Mouse (Mus musculus) heart, postnatal 0 days (tissue): ENCODE data around the gene Tomm20.

Experiments used
- CTCF ChIP-seq: IDR thresholded peaks from 2 replicates; pipeline ENCODE4 v1.5.1; 2016; ENCODE audit warnings: antibody characterized with exemption, control low read depth, low read depth
- EP300 ChIP-seq: IDR thresholded peaks from 2 replicates; pipeline ENCODE4 v1.6.1; 2016; ENCODE audit warnings: antibody characterized with exemption, low read depth

DNA sequence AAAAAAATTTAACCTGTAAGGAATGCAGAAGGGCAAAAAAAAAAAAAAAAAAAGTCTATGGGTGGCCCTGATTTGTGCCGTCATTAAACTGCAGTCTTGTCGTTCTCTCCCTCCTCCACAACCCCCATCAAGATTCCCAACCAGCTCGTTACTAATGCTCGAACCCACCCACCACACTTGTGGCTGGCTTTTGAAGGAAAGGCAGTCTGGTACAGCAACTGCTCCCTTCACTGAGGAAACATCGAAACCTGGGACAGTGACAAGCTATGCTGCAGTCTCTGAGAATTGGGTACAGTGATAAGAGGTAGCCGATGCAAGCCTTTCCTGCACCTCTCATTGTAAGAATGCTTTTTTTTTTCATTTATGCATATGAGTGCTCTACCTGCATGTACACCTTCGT, 800 bp upstream of the Tomm20 start:
- no peak for TF ChIP-seq CTCF
- no peak for TF ChIP-seq EP300
